Mouse (Mus musculus): ENCODE data around the gene Gna11.

DNA sequence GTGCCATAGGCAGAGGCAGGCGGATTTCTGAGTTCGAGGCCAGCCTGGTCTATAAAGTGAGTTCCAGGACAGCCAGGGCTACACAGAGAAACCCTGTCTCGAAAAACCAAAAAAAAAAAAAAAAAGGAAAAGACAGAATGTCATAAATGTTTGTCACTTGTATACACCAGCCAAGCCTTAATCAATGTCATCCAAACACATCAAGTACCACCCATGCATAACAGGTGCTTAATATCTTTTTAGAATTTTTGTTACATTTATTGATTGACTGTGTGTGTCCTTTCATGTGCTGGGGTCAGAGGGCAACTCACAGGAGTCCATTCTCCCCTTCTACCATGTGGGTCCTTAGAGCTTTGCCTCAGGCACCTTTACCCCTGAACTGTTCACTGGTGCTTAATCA is 45.0 kb downstream of the Gna11 start, which contains the start of gene S1pr4:
- TF ChIP-seq CTCF (conservative IDR thresholded peaks at IDR 0.05; ENCODE audit: insufficient read depth, insufficient read length, low read depth, low read length) (no peak), POLR2A (IDR thresholded peaks at IDR 0.05; ENCODE audit: low read depth, low read length) (no peak)
